Mouse (Mus musculus) limb, embryonic 11.5 days (tissue): Measurements from ENCODE around the gene Rhox4g. TPM values are rescaled to one million over a fixed set of nuclear protein-coding genes. Genes with fewer than 3 reads are reported as not detected.

Experiments used
- polyA plus RNA-seq: library from polyadenylated mRNA; unstranded; fragments of >200 nt; fragmentation: Nextera tagmentation; extraction: Ambion mirVana; gene quantifications from 2 replicates; pipeline ENCODE4 v1.2.1, GENCODE M21; 2014

Rhox4g gene
- polyA plus RNA-seq, 1 experiment from 2014 or later, result not detected

Other genes with a start within 250 kb of the Rhox4g start
- gene Rhox2b, start 239.3 kb downstream of the Rhox4g start, polyA plus RNA-seq, result not detected in 2 replicates
- gene Rhox4b, start 218.8 kb downstream of the Rhox4g start, polyA plus RNA-seq, result not detected in 2 replicates
- not detected in 2 replicates for gene Rhox2c, start 197.6 kb downstream of the Rhox4g start, polyA plus RNA-seq
- gene Rhox3c, start 192.7 kb downstream of the Rhox4g start, polyA plus RNA-seq, result not detected in 2 replicates
- not detected in 2 replicates for gene Rhox4c, start 171.0 kb downstream of the Rhox4g start, polyA plus RNA-seq
- not detected in 2 replicates for gene Rhox2d, start 157.9 kb downstream of the Rhox4g start, polyA plus RNA-seq
- not detected in 2 replicates for gene Rhox4d, start 137.0 kb downstream of the Rhox4g start, polyA plus RNA-seq
- gene Rhox2e, start 120.9 kb downstream of the Rhox4g start, polyA plus RNA-seq, result 0.30 TPM in 1 of 2 replicates, not detected in the other
- not detected in 2 replicates for gene Rhox3e, start 109.3 kb downstream of the Rhox4g start, polyA plus RNA-seq
- not detected in 2 replicates for gene Rhox4e, start 93.9 kb downstream of the Rhox4g start, polyA plus RNA-seq
- not detected in 2 replicates for gene Rhox2f, start 79.9 kb downstream of the Rhox4g start, polyA plus RNA-seq
- gene Rhox3f, start 70.3 kb downstream of the Rhox4g start, polyA plus RNA-seq, result not detected in 2 replicates
- gene Rhox4f, start 43.6 kb downstream of the Rhox4g start, polyA plus RNA-seq, result not detected in 2 replicates
- gene Rhox3g, start 22.7 kb downstream of the Rhox4g start, polyA plus RNA-seq, result not detected in 2 replicates
- gene Rhox2g, start 7.9 kb downstream of the Rhox4g start, polyA plus RNA-seq, result not detected in 2 replicates
- gene Rhox3h, start 17.4 kb upstream of the Rhox4g start, polyA plus RNA-seq, result not detected in 2 replicates
- not detected in 2 replicates for gene Rhox2h, start 21.9 kb upstream of the Rhox4g start, polyA plus RNA-seq
- 0.71 and 1.3 TPM in 2 replicates for gene Rhox5, start 153.5 kb upstream of the Rhox4g start, polyA plus RNA-seq
- gene Rhox6, start 175.6 kb upstream of the Rhox4g start, polyA plus RNA-seq, result not detected in 2 replicates
- gene Rhox7a, start 180.4 kb upstream of the Rhox4g start, polyA plus RNA-seq, result not detected in 2 replicates
- not detected in 2 replicates for gene Rhox8, start 227.6 kb upstream of the Rhox4g start, polyA plus RNA-seq
- gene Rhox7b, start 245.9 kb upstream of the Rhox4g start, polyA plus RNA-seq, result not detected in 2 replicates